Mouse (Mus musculus) midbrain, postnatal 0 days (tissue): ENCODE data around the gene Cib2. TPM values are rescaled to one million over a fixed set of nuclear protein-coding genes. Genes with fewer than 3 reads are reported as not detected.

ENCODE experiments used
- ATAC-seq: fragments of 200-750 bp; cut with Nextera tagmentation; 2 replicates; pipeline ENCODE4 v1.8.0; 2017; ENCODE audit warnings: moderate number of reproducible peaks, mild to moderate bottlenecking, moderate TSS enrichment, moderate library complexity; ENCODE audit not compliant: low FRiP score
- DNase-seq: peaks from one replicate; pipeline ENCODE4 v3.0.0-alpha.2; 2015; ENCODE audit warnings: low spot score
- H3K27ac ChIP-seq: fragments of 300-500 bp; sonication (generic); 2 replicates; pipeline ENCODE4 v1.5.1; 2014; ENCODE audit warnings: low read depth, mild to moderate bottlenecking, low read length, mixed read lengths
- H3K27me3 ChIP-seq: fragments of 300-500 bp; sonication (generic); 2 replicates; pipeline ENCODE4 v1.6.1; 2014; ENCODE audit warnings: low read length, control low read depth, mixed read lengths; ENCODE audit not compliant: insufficient read depth
- H3K36me3 ChIP-seq: fragments of 300-500 bp; sonication (generic); 2 replicates; pipeline ENCODE4 v1.6.1; 2014; ENCODE audit warnings: low read length, control low read depth, mixed read lengths; ENCODE audit not compliant: insufficient read depth
- H3K4me1 ChIP-seq: fragments of 300-500 bp; sonication (generic); 2 replicates; pipeline ENCODE4 v1.6.1; 2014; ENCODE audit warnings: mild to moderate bottlenecking, control low read depth, antibody characterized with exemption, low read length, mixed read lengths; ENCODE audit not compliant: insufficient read depth
- H3K4me2 ChIP-seq: fragments of 300-500 bp; sonication (generic); 2 replicates; pipeline ENCODE4 v1.6.1; 2014; ENCODE audit warnings: low read depth, mild to moderate bottlenecking, low read length, mixed read lengths; ENCODE audit not compliant: poor library complexity, severe bottlenecking
- H3K4me3 ChIP-seq: fragments of 300-500 bp; sonication (generic); 2 replicates; pipeline ENCODE4 v1.5.1; 2014; ENCODE audit warnings: low read depth, mild to moderate bottlenecking, low read length, moderate library complexity
- H3K9ac ChIP-seq: fragments of 300-500 bp; sonication (generic); replicated peaks from 2 replicates; pipeline ENCODE4 v1.6.1; 2014; ENCODE audit warnings: mild to moderate bottlenecking, low read length, moderate library complexity, mixed read lengths; ENCODE audit not compliant: poor library complexity, severe bottlenecking
- H3K9me3 ChIP-seq: fragments of 300-500 bp; sonication (generic); 2 replicates; pipeline ENCODE4 v1.6.1; 2016; ENCODE audit warnings: low read length, control low read depth
- CTCF ChIP-seq: IDR thresholded peaks from 2 replicates; pipeline ENCODE4 v1.5.1; 2016; ENCODE audit warnings: antibody characterized with exemption, mild to moderate bottlenecking
- WGBS: fragments of 180-500 bp; shearing (Covaris S2); extraction: QIAGEN DNeasy Blood & Tissue Kit; methylation state at CpG from one replicate; pipeline ENCODE4 v1.1.7; 2014; 5-methylcytosine and 5-hydroxymethylcytosine counted together
- polyA plus RNA-seq: library from polyadenylated mRNA; unstranded; fragments of >200 nt; fragmentation: Nextera tagmentation; extraction: Ambion mirVana; gene quantifications from 2 replicates; pipeline ENCODE4 v1.2.1, GENCODE M21; 2015
- total RNA-seq: library from RNA; depleted of rRNA; stranded (reverse); fragments of >200 nt; gene quantifications from 2 replicates; pipeline ENCODE4 v1.2.3, GENCODE M21; 2014

Cib2 gene
- total and polyA plus RNA-seq, 2 experiments from 2014 or later: 62.7 to 84.3 TPM

- Histone ChIP-seq H3K27me3 (no peaks in the 10 kb centered on the region), H3K9me3 (no peaks in the 10 kb centered on the region), H3K4me3 (no peak overlapping the region), H3K4me2 (no peak overlapping the region), H3K36me3 (no peaks in the 10 kb centered on the region), H3K9ac (no peak overlapping the region), H3K4me1 (no peaks in the 10 kb centered on the region), H3K27ac (no peak overlapping the region)
- peak; percentile 53 for DNase-seq
- ATAC-seq: no peak
- peak; percentile 54 for TF ChIP-seq CTCF
- 34% methylated on average over 2 of the region's 2 CpGs for WGBS
These were observed 8.7 kb upstream of the Cib2 start for GRCm38 (mm10) chr9:54568732-54569131.

- no peaks in the 10 kb centered on the region for H3K4me1 ChIP-seq
- DNase-seq (no peak), ATAC-seq (no peak)
- no peak overlapping the region for H3K4me3 ChIP-seq
- no peak for TF ChIP-seq CTCF
- 63% methylated on average over 4 of the region's 4 CpGs for WGBS
- no peaks in the 10 kb centered on the region for H3K36me3 ChIP-seq
- no peak overlapping the region for H3K4me2 ChIP-seq
- H3K27me3 ChIP-seq: no peaks in the 10 kb centered on the region
- no peak overlapping the region for H3K9ac ChIP-seq
- H3K9me3 ChIP-seq: no peaks in the 10 kb centered on the region
- no peak overlapping the region for H3K27ac ChIP-seq
These were observed 6.9 kb upstream of the Cib2 start for GRCm38 (mm10) chr9:54566958-54567357.

- TF ChIP-seq CTCF: no peak
- WGBS: 89% methylated on average over 8 of the region's 8 CpGs
- Histone ChIP-seq H3K9ac (no peak overlapping the region), H3K27ac (no peak overlapping the region), H3K4me2 (peak overlapping the region; percentile 79; the same call in 1 of the 2 replicates), H3K27me3 (no peaks in the 10 kb centered on the region), H3K9me3 (no peaks in the 10 kb centered on the region), H3K36me3 (no peaks in the 10 kb centered on the region), H3K4me1 (no peaks in the 10 kb centered on the region), H3K4me3 (no peak overlapping the region)
- ATAC-seq: no peak
- no peak for DNase-seq
These were observed 998 bp upstream of the Cib2 start for GRCm38 (mm10) chr9:54560831-54561601.

GRCm38 (mm10) chr9:54558731-54559130, 1.3 kb downstream of the Cib2 start:
- WGBS: 86% methylated on average over 8 of the region's 8 CpGs

GRCm38 (mm10) chr9:54555044-54555443, 5.0 kb downstream of the Cib2 start:
- ATAC-seq (no peak), DNase-seq (no peak)
- no peak for TF ChIP-seq CTCF
- Histone ChIP-seq H3K36me3 (0 out of 2 replicates have a peak, but pooled peaks cover 7% of the 10 kb centered on the region), H3K4me2 (no peak overlapping the region), H3K9ac (no peak overlapping the region), H3K27ac (no peak overlapping the region), H3K4me1 (no peaks in the 10 kb centered on the region), H3K9me3 (no peaks in the 10 kb centered on the region), H3K27me3 (no peaks in the 10 kb centered on the region), H3K4me3 (no peak overlapping the region)
- 70% methylated on average over 2 of the region's 2 CpGs for WGBS

More at GRCm38 (mm10) chr9:54558731-54559130, 1.3 kb downstream of the Cib2 start:
- no peak overlapping the region for H3K4me2 ChIP-seq
- no peak for TF ChIP-seq CTCF
- H3K9ac ChIP-seq: no peak overlapping the region
- 0 out of 2 replicates have a peak, but pooled peaks cover 6% of the 10 kb centered on the region for H3K36me3 ChIP-seq
- no peaks in the 10 kb centered on the region for H3K4me1 ChIP-seq
- ATAC-seq (no peak), DNase-seq (no peak)
- no peaks in the 10 kb centered on the region for H3K27me3 ChIP-seq
- no peaks in the 10 kb centered on the region for H3K9me3 ChIP-seq
- H3K27ac ChIP-seq: no peak overlapping the region
- no peak overlapping the region for H3K4me3 ChIP-seq

GRCm38 (mm10) chr9:54552409-54552808, 7.6 kb downstream of the Cib2 start:
- ATAC-seq: no peak
- Histone ChIP-seq H3K9ac (no peak overlapping the region), H3K27me3 (no peaks in the 10 kb centered on the region), H3K36me3 (peaks cover 20% of the 10 kb centered on the region; the same call in 1 of the 2 replicates), H3K4me2 (no peak overlapping the region), H3K27ac (no peak overlapping the region), H3K4me1 (no peaks in the 10 kb centered on the region), H3K4me3 (no peak overlapping the region), H3K9me3 (no peaks in the 10 kb centered on the region)
- 28% methylated on average over 5 of the region's 5 CpGs for WGBS
- peak; percentile 54 for DNase-seq
- peak; percentile 35 for TF ChIP-seq CTCF
